Mouse (Mus musculus): ENCODE measurements around the gene Cdk19. TPM values are rescaled to one million over a fixed set of nuclear protein-coding genes. Genes with fewer than 3 reads are reported as not detected.
"Not testable (repeated sequence)": the region's sequence is repeated elsewhere in the genome, so short reads cannot be mapped to it uniquely, and the experiment has no call there.

Cdk19 gene
- polyA plus RNA-seq, 1 experiment from 2014 or later, result 6.1 TPM

GRCm38 (mm10) chr10:40526301-40526761, 187.0 kb downstream of the Cdk19 start:
- H3K4me2 ChIP-seq, result no peak overlapping the region
- H3K9me3 ChIP-seq, result no peaks in the 10 kb centered on the region
- no peak overlapping the region for H3K4me3 ChIP-seq
- H3K4me1 ChIP-seq, result peaks cover 7% of the 10 kb centered on the region
- H3K36me3 ChIP-seq, result no peaks in the 10 kb centered on the region
- no peak overlapping the region for H3K27ac ChIP-seq (replicated peaks)
- no peak; the same call in 1 of the 2 replicates for ATAC-seq (ENCODE audit: extremely low read depth, insufficient number of reproducible peaks, low FRiP score, low TSS enrichment)
- no peaks in the 10 kb centered on the region for H3K27me3 ChIP-seq (replicated peaks)
- no peak overlapping the region for H3K9ac ChIP-seq
- 70% methylated on average over 8 of the region's 8 CpGs for WGBS

GRCm38 (mm10) chr10:40526986-40527385, 187.6 kb downstream of the Cdk19 start:
- Histone ChIP-seq H3K9me3 (peaks cover 6% of the 10 kb centered on the region; the same call in 1 of the 2 replicates), H3K9ac (no peak overlapping the region), H3K4me3 (no peak overlapping the region), H3K4me1 (peaks cover 7% of the 10 kb centered on the region), H3K27me3 (replicated peaks) (no peaks in the 10 kb centered on the region), H3K27ac (replicated peaks) (no peak overlapping the region), H3K4me2 (no peak overlapping the region), H3K36me3 (no peaks in the 10 kb centered on the region)
- WGBS, result 69% methylated on average over 3 of the region's 3 CpGs
- no peak for ATAC-seq (ENCODE audit: extremely low read depth, insufficient number of reproducible peaks, low FRiP score, low TSS enrichment)

- H3K4me2 ChIP-seq, result no peak overlapping the region
- WGBS, result 36% methylated on average over 8 of the region's 8 CpGs
These were observed 188.2 kb downstream of the Cdk19 start for GRCm38 (mm10) chr10:40527573-40527972.

GRCm38 (mm10) chr10:40528668-40529067, 189.3 kb downstream of the Cdk19 start:
- no peaks in the 10 kb centered on the region for H3K27me3 ChIP-seq (replicated peaks)
- H3K4me3 ChIP-seq, result no peak overlapping the region
- H3K36me3 ChIP-seq, result no peaks in the 10 kb centered on the region
- H3K27ac ChIP-seq (replicated peaks), result no peak overlapping the region
- peaks cover 7% of the 10 kb centered on the region; the same call in 1 of the 2 replicates for H3K9me3 ChIP-seq
- no peak for ATAC-seq (ENCODE audit: extremely low read depth, insufficient number of reproducible peaks, low FRiP score, low TSS enrichment)
- WGBS, result 78% methylated on average over 8 of the region's 10 CpGs
- no peak overlapping the region for H3K4me2 ChIP-seq
- peaks cover 7% of the 10 kb centered on the region for H3K4me1 ChIP-seq
- no peak overlapping the region for H3K9ac ChIP-seq

More at GRCm38 (mm10) chr10:40527573-40527972, 188.2 kb downstream of the Cdk19 start:
- no peak for ATAC-seq (ENCODE audit: extremely low read depth, insufficient number of reproducible peaks, low FRiP score, low TSS enrichment)
- no peak overlapping the region for H3K4me3 ChIP-seq
- H3K27me3 ChIP-seq (replicated peaks), result no peaks in the 10 kb centered on the region
- no peak overlapping the region for H3K9ac ChIP-seq
- H3K36me3 ChIP-seq, result no peaks in the 10 kb centered on the region
- H3K9me3 ChIP-seq, result peaks cover 7% of the 10 kb centered on the region; the same call in 1 of the 2 replicates
- H3K4me1 ChIP-seq, result peaks cover 7% of the 10 kb centered on the region
- H3K27ac ChIP-seq (replicated peaks), result no peak overlapping the region

- WGBS, result 58% methylated on average over 6 of the region's 6 CpGs
- no peak overlapping the region for H3K27ac ChIP-seq (replicated peaks)
- no peak overlapping the region for H3K9ac ChIP-seq
- ATAC-seq (ENCODE audit: extremely low read depth, insufficient number of reproducible peaks, low FRiP score, low TSS enrichment), result no peak
- H3K27me3 ChIP-seq (replicated peaks), result no peaks in the 10 kb centered on the region
- H3K36me3 ChIP-seq, result no peaks in the 10 kb centered on the region
- no peak overlapping the region for H3K4me2 ChIP-seq
- H3K9me3 ChIP-seq, result peaks cover 7% of the 10 kb centered on the region; the same call in 1 of the 2 replicates
- peaks cover 7% of the 10 kb centered on the region for H3K4me1 ChIP-seq
- H3K4me3 ChIP-seq, result no peak overlapping the region
These were observed 190.3 kb downstream of the Cdk19 start for GRCm38 (mm10) chr10:40529617-40530016.

- no peak overlapping the region for H3K4me3 ChIP-seq
- H3K9ac ChIP-seq, result no peak overlapping the region
- H3K9me3 ChIP-seq, result peaks cover 7% of the 10 kb centered on the region; the same call in 1 of the 2 replicates
- H3K27me3 ChIP-seq (replicated peaks), result no peaks in the 10 kb centered on the region
- peaks cover 7% of the 10 kb centered on the region for H3K4me1 ChIP-seq
- WGBS, result 62% methylated on average over 3 of the region's 3 CpGs
- no peak overlapping the region for H3K27ac ChIP-seq (replicated peaks)
- H3K4me2 ChIP-seq, result no peak overlapping the region
- no peaks in the 10 kb centered on the region for H3K36me3 ChIP-seq
- no peak for ATAC-seq (ENCODE audit: extremely low read depth, insufficient number of reproducible peaks, low FRiP score, low TSS enrichment)
These were observed 191.3 kb downstream of the Cdk19 start for GRCm38 (mm10) chr10:40530661-40531060.

- not testable (repeated sequence) for H3K27me3 ChIP-seq (replicated peaks); H3K4me3 ChIP-seq; ATAC-seq (ENCODE audit: extremely low read depth, insufficient number of reproducible peaks, low FRiP score, low TSS enrichment); H3K27ac ChIP-seq (replicated peaks); H3K9ac ChIP-seq; H3K4me2 ChIP-seq; H3K9me3 ChIP-seq; H3K4me1 ChIP-seq; H3K36me3 ChIP-seq
- 83% methylated on average over 4 of the region's 4 CpGs for WGBS
These were observed 193.2 kb downstream of the Cdk19 start for GRCm38 (mm10) chr10:40532586-40532985.

Other genes starting within 250 kb of the Cdk19 start
- 14.9 and 19.6 TPM in 2 replicates for gene Slc16a10, start 197.3 kb upstream of the Cdk19 start, polyA plus RNA-seq (2015; fragmentation: Nextera tagmentation; extraction: Ambion mirVana)
- 42.6 and 45.6 TPM in 2 replicates for gene Rpf2, start 92.5 kb upstream of the Cdk19 start, polyA plus RNA-seq (2015; fragmentation: Nextera tagmentation; extraction: Ambion mirVana)
- gene Gtf3c6, start 81.5 kb upstream of the Cdk19 start, polyA plus RNA-seq (2015; fragmentation: Nextera tagmentation; extraction: Ambion mirVana), result 73.8 and 78.4 TPM in 2 replicates
- gene Amd1, start 37.4 kb upstream of the Cdk19 start, polyA plus RNA-seq (2015; fragmentation: Nextera tagmentation; extraction: Ambion mirVana), result 37.9 and 40.5 TPM in 2 replicates
- gene Slc22a16, start 230.8 kb downstream of the Cdk19 start, polyA plus RNA-seq (2015; fragmentation: Nextera tagmentation; extraction: Ambion mirVana), result not detected in 2 replicates

Data from heart, embryonic 13.5 days (tissue).